Mouse (Mus musculus) myocyte (in vitro differentiated cells): ENCODE data around the gene D11Wsu47e. TPM values are rescaled to one million over a fixed set of nuclear protein-coding genes. Genes with fewer than 3 reads are reported as not detected.
A peak's percentile ranks its signal among the peaks of the same experiment; 100 is the strongest.

Experiments
- H3K27me3 ChIP-seq: one replicate; pipeline ENCODE4 v1.6.1; 2011; ENCODE audit not compliant: control insufficient read depth, insufficient read depth, insufficient read length
- H3K36me3 ChIP-seq: one replicate; pipeline ENCODE4 v1.6.1; 2011; ENCODE audit not compliant: control insufficient read depth, insufficient read depth
- H3K4me2 ChIP-seq: one replicate; pipeline ENCODE4 v1.6.1; 2011; ENCODE audit warnings: low read depth, control low read depth
- H3K4me3 ChIP-seq: one replicate; pipeline ENCODE4 v1.5.1; 2011; ENCODE audit warnings: mild to moderate bottlenecking, control low read depth, moderate library complexity
- H3K79me2 ChIP-seq: one replicate; pipeline ENCODE4 v1.6.1; 2011; ENCODE audit not compliant: control insufficient read depth, insufficient read depth
- H3ac ChIP-seq: one replicate; pipeline ENCODE4 v1.6.1; 2011; ENCODE audit not compliant: control insufficient read depth, insufficient read length
- CEBPB ChIP-seq: IDR thresholded peaks from 2 replicates; pipeline ENCODE4 v1.6.1; 2011; ENCODE audit warnings: mild to moderate bottlenecking, moderate library complexity; ENCODE audit not compliant: poor library complexity, insufficient read depth, severe bottlenecking
- E2F4 ChIP-seq: IDR thresholded peaks from one replicate; pipeline ENCODE4 v1.6.1; 2011; ENCODE audit warnings: mild to moderate bottlenecking, control low read depth, moderate library complexity; ENCODE audit not compliant: insufficient read depth
- MAX ChIP-seq: IDR thresholded peaks from one replicate; pipeline ENCODE4 v1.6.1; 2011; ENCODE audit warnings: low read depth, mild to moderate bottlenecking, control low read depth
- MYOD1 ChIP-seq, 3 experiments: IDR thresholded peaks; one replicate each; pipeline ENCODE4 v1.6.1; 2011; ENCODE audit warnings: control low read depth in 2 of 3, low read depth in 2 of 3, mild to moderate bottlenecking in 2 of 3, moderate library complexity in 1 of 3; ENCODE audit not compliant: insufficient read length in 2 of 3, control insufficient read depth in 1 of 3
- MYOG ChIP-seq, 3 experiments: IDR thresholded peaks; one replicate each; pipeline ENCODE4 v1.6.1; 2011; ENCODE audit warnings: control low read depth in 2 of 3, low read depth in 2 of 3, mild to moderate bottlenecking in 2 of 3; ENCODE audit not compliant: insufficient read length in 2 of 3, control insufficient read depth in 1 of 3, insufficient read depth in 1 of 3
- POLR2A ChIP-seq: IDR thresholded peaks from one replicate; pipeline ENCODE4 v1.6.1; 2011; ENCODE audit warnings: low read depth, mild to moderate bottlenecking, control low read depth, moderate library complexity; ENCODE audit not compliant: insufficient read length
- POLR2AphosphoS2 ChIP-seq: IDR thresholded peaks from one replicate; pipeline ENCODE4 v1.6.1; 2011; ENCODE audit warnings: low read depth, control low read depth; ENCODE audit not compliant: insufficient read length
- REST ChIP-seq: IDR thresholded peaks from one replicate; pipeline ENCODE4 v1.6.1; 2011; ENCODE audit warnings: mild to moderate bottlenecking, control low read depth, moderate library complexity; ENCODE audit not compliant: insufficient read depth, insufficient read length
- SRF ChIP-seq: IDR thresholded peaks from one replicate; pipeline ENCODE4 v1.6.1; 2011; ENCODE audit warnings: low read depth; ENCODE audit not compliant: control insufficient read depth, insufficient read length
- TCF12 ChIP-seq: IDR thresholded peaks from one replicate; pipeline ENCODE4 v1.6.1; 2011; ENCODE audit warnings: mild to moderate bottlenecking, control low read depth; ENCODE audit not compliant: poor library complexity, insufficient read depth, severe bottlenecking
- TCF3 ChIP-seq: IDR thresholded peaks from one replicate; pipeline ENCODE4 v1.6.1; 2011; ENCODE audit warnings: low read depth, control low read depth; ENCODE audit not compliant: insufficient read length
- USF1 ChIP-seq: IDR thresholded peaks from one replicate; pipeline ENCODE4 v1.6.1; 2011; ENCODE audit warnings: low read depth, mild to moderate bottlenecking, control low read depth, moderate library complexity
- polyA plus RNA-seq: library from polyadenylated mRNA; unstranded; fragments of >200 nt; fragmentation: generic; extraction: Trizol; gene quantifications from one replicate; pipeline ENCODE4 v1.2.1, GENCODE M21; 2012; ENCODE audit warnings: missing spikeins

Gene D11Wsu47e
- polyA plus RNA-seq, 1 experiment: 10.6 TPM

DNA sequence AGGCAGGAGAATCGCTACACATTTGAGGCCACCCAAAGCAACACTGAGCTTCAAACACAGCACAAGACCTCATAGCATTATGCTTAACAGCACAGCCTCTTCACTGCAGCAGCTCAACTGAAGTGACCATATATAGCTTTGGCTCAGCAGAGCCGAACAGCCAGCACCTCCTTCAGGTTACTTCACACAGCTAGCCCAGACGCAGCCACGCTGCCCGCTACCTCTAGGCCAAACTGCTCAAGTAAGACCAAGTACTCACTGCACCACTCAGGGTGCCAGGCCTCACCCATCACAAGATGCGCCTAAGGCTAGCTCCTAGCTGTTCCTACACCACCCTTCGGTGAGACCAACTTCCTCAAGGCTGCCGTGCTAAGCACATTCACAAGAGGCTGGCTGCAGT, 5.8 kb upstream of the D11Wsu47e start:
- peaks cover 3% of the 10 kb centered on the region for H3K36me3 ChIP-seq
- H3ac ChIP-seq: no peak overlapping the region
- no peak overlapping the region for H3K4me2 ChIP-seq
- no peak overlapping the region for H3K4me3 ChIP-seq
- peaks cover 99% of the 10 kb centered on the region for H3K79me2 ChIP-seq
- no peak for TF ChIP-seq CEBPB
- TF ChIP-seq USF1: no peak
- no peak for TF ChIP-seq REST
- no peak for TF ChIP-seq MYOD1 (IDR thresholded peaks at IDR 0.05; ENCODE audit: control insufficient read depth in 1 of 3, insufficient read length in 2 of 3, low read depth in 2 of 3)
- no peak for TF ChIP-seq TCF3
- no peak for TF ChIP-seq POLR2A
- TF ChIP-seq E2F4: no peak
- TF ChIP-seq SRF: no peak
- no peaks in the 10 kb centered on the region for H3K27me3 ChIP-seq

DNA sequence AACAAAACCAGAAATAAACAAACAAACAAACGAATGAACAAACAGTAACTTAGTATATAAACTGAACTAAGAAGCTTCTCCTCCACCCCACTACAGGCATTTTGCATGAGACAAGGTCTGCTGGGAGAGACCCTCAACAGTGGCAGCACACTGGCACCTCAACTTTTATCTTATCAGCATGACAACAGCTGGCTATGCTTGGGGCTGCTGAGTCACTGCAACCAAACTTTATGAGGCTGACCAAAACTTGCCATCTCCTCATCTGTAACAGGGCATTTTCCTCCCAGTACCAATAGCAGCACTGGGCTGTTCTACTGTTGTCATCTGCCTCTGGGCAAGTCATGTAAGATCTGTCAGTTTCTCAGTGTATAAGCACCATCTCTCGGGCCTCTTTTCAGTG, 3.3 kb upstream of the D11Wsu47e start:
- peak overlapping the region; percentile 99 for H3K4me2 ChIP-seq
- no peak for TF ChIP-seq USF1
- TF ChIP-seq POLR2AphosphoS2: no peak
- no peak for TF ChIP-seq REST
- TF ChIP-seq MYOD1 (IDR thresholded peaks at IDR 0.05; ENCODE audit: control insufficient read depth in 1 of 3, insufficient read length in 2 of 3, low read depth in 2 of 3): peak in 2 of 3 experiments; percentile 43 to 74
- no peak for TF ChIP-seq E2F4
- no peak for TF ChIP-seq MAX
- no peak for TF ChIP-seq CEBPB
- TF ChIP-seq TCF3: no peak
- TF ChIP-seq MYOG (IDR thresholded peaks at IDR 0.05; ENCODE audit: control insufficient read depth in 1 of 3, insufficient read depth in 1 of 3, insufficient read length in 2 of 3, low read depth in 2 of 3): peak in 2 of 3 experiments; percentile 29 to 73
- TF ChIP-seq POLR2A: no peak
- no peak for TF ChIP-seq TCF12
- no peak for TF ChIP-seq SRF
- peaks cover 3% of the 10 kb centered on the region for H3K36me3 ChIP-seq
- H3K4me3 ChIP-seq: no peak overlapping the region
- no peak overlapping the region for H3ac ChIP-seq
- no peaks in the 10 kb centered on the region for H3K27me3 ChIP-seq
- peaks cover 90% of the 10 kb centered on the region for H3K79me2 ChIP-seq

DNA sequence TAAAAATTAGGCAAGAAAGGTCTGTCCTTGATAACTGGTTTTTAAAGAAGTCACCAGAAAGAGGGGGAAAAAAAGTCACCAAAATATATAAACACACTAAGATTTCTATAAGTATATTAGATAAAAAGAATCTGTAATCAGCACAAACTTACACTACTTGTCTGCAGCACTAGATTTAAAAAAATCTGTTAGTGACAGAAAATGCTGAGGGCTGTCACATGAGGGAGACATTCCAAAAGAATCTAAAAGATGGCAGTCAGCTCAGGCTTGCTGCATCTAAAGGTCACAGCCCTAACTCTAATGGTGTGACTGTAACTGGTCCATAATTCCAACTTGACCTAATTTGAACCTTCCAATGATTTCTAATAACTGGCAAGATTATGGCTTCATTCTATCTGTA, 2.2 kb upstream of the D11Wsu47e start:
- Histone ChIP-seq H3K4me2 (peak overlapping the region; percentile 99), H3K36me3 (peaks cover 2% of the 10 kb centered on the region), H3K4me3 (peak overlapping the region; percentile 83), H3ac (no peak overlapping the region), H3K79me2 (peaks cover 86% of the 10 kb centered on the region), H3K27me3 (no peaks in the 10 kb centered on the region)
- peak; percentile 17 for TF ChIP-seq USF1
- TF ChIP-seq SRF: no peak

DNA sequence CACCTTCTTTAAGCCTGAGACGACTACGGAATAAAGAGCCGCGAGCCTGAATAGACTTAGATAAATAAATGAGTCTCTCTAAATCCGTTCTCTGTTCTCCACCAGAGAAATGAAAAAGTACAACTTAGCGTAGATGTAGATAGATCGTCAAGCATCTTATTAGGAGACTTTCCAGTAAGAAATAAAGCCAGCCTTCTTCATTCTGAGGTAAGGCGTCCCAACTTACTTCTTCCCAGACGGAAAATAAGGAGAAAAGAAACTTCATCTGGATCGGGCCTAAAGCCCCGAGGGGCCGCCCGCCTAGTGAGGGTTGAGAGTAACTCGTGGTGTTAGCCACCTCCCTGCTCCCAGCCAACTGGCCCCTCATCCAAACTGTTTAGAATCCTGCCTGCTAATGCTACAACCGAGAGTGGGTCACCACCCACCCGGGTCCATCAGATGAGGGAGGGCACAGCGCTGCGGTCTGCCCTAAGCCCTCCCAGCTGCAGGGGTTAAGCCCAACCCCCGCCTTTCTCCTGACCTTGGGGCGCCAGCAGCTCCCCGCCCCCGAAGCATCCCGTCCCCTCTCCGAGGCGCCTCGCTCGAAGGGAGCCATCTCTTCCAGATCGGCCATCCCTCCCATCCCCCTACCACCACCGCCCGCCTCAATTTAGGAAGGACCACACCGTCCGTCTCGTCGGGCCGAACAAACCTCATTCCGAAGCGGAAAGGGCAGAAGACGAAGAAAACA, 1.1 kb upstream of the D11Wsu47e start:
- peak in 2 of 3 experiments; percentile 34 to 75 for TF ChIP-seq MYOD1 (IDR thresholded peaks at IDR 0.05; ENCODE audit: control insufficient read depth in 1 of 3, insufficient read length in 2 of 3, low read depth in 2 of 3)
- peak in 1 of 3 experiments; percentile 23 for TF ChIP-seq MYOG (IDR thresholded peaks at IDR 0.05; ENCODE audit: control insufficient read depth in 1 of 3, insufficient read depth in 1 of 3, insufficient read length in 2 of 3, low read depth in 2 of 3)
- TF ChIP-seq SRF: no peak
- no peak for TF ChIP-seq REST
- TF ChIP-seq POLR2A: peak; percentile 17
- H3ac ChIP-seq: peak overlapping the region; percentile 93
- peaks cover 76% of the 10 kb centered on the region for H3K79me2 ChIP-seq
- peaks cover 9% of the 10 kb centered on the region for H3K36me3 ChIP-seq
- peak overlapping the region; percentile 99 for H3K4me2 ChIP-seq
- H3K27me3 ChIP-seq: no peaks in the 10 kb centered on the region
- peak overlapping the region; percentile 83 for H3K4me3 ChIP-seq

DNA sequence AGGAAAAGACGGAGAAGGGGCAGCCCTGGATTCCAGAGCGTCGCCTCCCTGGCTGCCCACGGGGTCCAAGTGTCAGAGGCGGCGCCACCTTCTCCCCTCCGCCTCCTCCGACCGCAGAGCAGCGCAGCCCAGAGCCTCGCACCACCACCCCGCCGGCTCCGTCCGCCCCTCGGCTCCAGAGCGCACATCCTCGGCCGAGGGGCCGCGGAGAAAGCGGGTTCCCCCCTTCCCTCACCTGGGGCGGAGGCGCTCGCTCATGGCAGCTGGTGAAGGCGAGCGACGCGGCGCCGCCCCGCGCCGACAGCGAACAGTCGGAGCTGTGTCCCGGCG, 620 bp upstream of the D11Wsu47e start:
- Histone ChIP-seq H3ac (peak overlapping the region; percentile 93), H3K4me3 (peak overlapping the region; percentile 83), H3K36me3 (peaks cover 9% of the 10 kb centered on the region), H3K27me3 (no peaks in the 10 kb centered on the region), H3K79me2 (peaks cover 71% of the 10 kb centered on the region), H3K4me2 (no peak overlapping the region)
- TF ChIP-seq MYOG (IDR thresholded peaks at IDR 0.05; ENCODE audit: control insufficient read depth in 1 of 3, insufficient read depth in 1 of 3, insufficient read length in 2 of 3, low read depth in 2 of 3) (peak in 1 of 3 experiments; percentile 28), REST (no peak), MYOD1 (IDR thresholded peaks at IDR 0.05; ENCODE audit: control insufficient read depth in 1 of 3, insufficient read length in 2 of 3, low read depth in 2 of 3) (peak in 1 of 3 experiments; percentile 0)
